Mouse (Mus musculus) lung, adult 2 months (tissue): ENCODE results near the gene Cpvl.

Experiments
- CTCF ChIP-seq: fragments of 200-500 bp; IDR thresholded peaks from 2 replicates; pipeline ENCODE4 v1.5.1; 2011; ENCODE audit warnings: mild to moderate bottlenecking, low read length, control low read depth; ENCODE audit not compliant: insufficient read depth
- POLR2A ChIP-seq: fragments of 200-500 bp; IDR thresholded peaks from 2 replicates; pipeline ENCODE4 v1.6.1; 2011; ENCODE audit warnings: low read depth, mild to moderate bottlenecking, control low read depth, low read length, borderline replicate concordance; ENCODE audit errors: extremely low read depth

DNA sequence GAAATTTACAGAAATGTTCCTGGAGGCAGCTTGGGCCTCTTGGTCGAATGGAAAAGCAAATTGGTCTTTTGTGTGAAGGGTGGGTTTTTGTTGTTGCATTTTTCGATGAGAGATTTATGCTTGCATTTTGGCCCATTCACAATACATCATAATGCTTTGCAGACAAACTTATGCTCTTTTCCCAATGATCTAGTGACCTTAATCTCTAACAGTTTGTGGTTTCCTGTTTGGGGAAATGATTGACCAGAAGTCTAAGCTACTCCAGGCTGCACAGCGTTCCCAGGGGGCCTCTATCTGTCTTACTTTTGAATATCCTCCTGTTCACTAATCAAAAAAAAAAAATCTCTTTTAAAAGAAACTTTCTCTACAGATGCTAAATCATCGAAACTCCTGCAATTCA, 71.6 kb downstream of the Cpvl start:
- TF ChIP-seq CTCF (no peak), POLR2A (no peak)
